Mouse (Mus musculus): ENCODE data around the gene Cnot11.

Cnot11 gene

DNA sequence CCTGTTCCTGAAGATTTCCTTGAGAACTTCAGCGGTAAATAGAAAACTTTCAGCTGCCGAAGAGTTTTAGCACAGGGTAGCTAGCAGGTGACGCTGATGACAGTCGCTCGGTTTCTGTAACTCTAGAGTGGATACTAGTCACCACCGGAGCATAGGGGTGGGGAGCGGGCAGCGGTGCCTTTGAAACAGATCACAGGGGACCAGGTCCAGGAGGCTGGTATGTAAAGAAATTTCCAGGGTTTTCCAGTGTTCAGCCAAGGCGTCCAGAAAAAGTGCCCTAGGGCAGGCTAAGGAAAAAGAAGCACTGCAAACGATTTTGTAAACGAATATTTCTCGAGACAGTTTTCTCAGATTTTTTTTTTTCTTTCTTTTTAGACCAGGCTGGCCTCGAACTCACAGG lies at the start of gene Cnot11:
Gene Cnot11 (plus strand): TSS at position 162 of the 400 bp plus-strand sequence.
- no peak for DNase-seq

DNA sequence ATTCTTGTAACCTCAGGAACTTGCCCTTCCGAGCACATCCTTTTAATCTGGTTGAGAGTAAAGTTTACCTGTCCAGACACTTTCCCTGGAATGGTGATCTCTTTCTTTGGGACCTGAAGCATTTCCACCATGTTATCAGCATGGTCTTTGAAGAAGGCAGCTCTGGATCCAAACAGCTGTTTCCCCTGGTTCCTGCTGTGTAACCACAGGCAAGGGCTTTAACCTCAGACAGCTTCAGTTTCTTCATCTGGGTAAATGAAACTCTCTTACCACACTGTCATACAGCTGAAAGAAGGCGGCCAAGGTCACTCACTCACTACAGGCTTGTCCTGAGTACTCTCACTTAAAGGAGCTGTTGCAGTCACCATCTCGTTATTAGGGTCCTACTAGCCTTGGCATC lies 47.4 kb upstream of the Cnot11 start:
- no peak for DNase-seq

DNA sequence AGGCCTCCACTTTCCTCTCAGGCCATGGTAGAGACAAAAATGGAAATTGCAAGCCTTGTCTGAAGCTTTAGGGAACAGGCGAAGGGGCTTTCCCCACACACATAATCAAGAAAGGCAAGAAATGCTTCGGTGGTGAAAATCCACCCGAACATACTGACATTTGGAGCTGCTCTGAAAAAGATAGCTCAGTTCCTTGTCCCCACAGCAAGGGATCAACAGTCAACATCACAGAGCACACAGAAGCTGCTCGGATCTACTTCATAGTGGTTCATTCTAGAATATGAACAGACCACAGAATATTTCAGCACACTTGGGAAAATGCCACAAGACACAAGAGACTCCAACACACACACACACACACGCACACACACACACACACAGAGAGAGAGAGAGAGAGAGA lies 41.6 kb upstream of the Cnot11 start:
- no peak for DNase-seq

DNA sequence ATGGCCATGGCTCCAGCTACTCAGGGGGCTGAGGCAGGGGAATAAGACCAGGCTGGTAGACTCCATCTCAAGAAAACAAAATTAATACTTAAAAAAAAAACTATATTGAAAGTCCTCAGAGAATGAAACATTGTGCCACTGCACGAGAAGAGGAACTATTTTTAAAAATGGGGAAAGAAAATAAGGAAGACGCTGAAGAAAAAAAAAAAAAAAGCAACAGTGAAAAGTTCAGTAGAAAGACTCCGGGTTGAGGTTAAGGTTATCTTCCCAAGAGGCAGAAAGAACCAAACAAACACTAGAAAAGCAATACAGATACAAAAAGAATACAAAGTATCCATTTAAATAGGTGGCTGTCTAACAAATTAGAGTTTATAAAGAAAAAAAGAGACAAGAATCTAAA lies 41.1 kb upstream of the Cnot11 start:
- DNase-seq, result no peak

DNA sequence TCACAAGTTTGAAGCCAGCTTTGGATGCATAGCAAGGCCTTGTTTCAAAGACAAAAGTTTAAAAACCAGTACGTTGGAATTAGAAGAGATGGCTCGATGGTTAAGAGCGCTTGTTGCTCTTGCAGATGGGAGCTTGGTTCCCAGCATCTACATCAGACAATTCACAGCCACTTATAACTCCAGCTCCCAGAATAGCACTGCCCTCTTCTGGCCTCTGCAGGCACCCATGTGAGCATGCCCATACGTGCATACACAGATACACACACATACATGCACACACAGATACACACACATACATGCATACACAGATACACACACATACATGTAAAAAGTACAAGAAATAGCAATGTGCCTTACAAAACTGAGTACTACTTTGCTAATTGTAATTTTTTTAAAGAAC lies 37.8 kb upstream of the Cnot11 start:
- no peak for DNase-seq

DNA sequence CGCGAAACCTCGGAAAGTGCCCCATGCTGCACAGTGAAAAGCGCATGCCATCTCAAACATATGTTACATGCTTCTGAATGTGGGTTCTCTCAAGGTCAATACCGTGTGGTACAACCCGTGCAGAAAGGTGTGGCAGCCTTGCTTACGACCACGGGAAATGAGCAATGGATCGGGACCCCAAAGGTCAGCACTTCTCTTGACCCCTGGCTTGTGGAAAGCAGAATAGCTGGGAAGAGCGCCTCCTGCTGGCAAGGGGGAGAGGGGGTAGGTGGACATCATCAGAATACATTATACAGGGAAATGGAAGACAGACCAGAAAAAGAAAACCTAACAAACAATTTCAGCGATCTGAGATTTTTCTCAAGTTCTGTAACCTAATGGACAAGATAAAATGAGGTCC lies 37.0 kb upstream of the Cnot11 start:
- no peak for DNase-seq

DNA sequence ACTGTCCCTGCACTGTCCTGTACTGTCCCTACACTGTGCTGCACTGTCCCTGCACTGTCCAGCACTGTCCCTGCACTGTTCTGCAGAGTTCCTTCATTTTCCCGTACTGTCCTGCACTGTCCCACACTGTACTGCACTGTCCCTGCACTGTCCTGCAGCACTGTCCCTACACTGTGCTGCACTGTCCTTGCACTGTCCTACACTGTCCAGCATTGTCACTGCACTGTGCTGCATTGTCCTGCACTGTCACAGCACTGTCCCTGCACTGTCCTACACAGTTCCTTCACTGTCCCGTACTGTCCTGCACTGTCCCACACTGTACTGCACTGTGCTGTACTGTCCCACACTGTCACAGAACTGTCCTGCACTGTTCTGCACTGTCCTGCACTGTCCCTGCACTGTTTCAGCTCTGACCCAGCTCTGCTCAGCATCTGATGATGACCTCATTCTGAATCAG lies 35.3 kb upstream of the Cnot11 start:
- DNase-seq, result no peak

DNA sequence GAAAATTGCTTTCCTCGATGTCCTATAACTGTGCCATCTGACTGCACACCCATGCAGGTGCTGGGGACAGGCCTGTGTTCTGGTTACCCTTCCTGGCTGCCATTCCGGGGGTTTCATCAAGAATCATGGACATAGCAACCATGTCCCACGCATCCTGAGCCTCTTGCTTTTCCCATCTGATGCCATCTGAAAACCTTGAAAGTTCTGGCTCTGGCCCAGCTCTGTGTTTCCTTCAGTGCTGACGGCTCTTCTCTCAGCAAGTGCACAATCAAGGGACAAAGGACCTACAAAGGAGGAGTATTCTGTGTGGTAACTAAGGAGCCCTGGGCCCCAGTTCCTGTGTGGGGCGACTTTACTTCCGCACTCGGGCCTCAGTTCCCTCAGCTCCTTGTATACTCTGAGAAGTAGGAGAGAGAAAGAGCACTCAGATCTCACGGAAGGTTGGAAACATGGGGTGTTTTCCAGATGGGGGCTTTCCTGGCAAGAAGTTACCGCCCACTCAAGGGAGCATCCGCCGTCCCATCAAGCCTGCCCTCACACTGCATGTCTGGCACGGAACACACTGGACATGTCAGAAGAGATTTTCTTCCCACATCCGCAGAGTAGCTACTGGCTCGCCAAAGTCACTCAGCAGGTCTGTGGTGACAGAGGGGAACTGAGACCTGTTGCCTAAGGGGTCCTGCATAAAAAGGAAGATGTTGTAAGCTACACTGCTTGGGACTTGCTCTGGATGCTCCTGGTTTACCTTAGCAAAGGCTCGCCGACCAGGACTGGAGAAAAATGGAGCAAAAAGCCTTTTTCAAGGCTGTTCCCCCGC lies 31.8 kb upstream of the Cnot11 start:
- peak; percentile 24 for DNase-seq

DNA sequence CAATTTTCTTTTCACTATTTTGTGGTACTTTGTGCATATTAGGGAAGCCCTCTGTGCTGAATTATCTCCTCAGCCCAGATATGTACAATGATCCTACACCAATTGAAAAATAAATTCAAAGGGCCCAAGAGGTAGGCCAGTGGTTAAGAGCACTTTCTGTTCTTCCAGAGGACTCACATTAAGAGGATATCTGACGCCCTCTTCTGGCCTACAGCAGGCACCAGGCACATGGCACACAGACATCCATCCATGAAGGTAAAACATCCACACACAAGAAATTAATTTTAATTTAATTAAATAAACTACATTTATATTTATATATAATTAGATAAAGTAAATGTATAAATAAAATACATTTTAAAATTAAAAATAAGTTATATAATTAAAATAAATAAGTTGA lies 30.5 kb upstream of the Cnot11 start:
- no peak for DNase-seq

DNA sequence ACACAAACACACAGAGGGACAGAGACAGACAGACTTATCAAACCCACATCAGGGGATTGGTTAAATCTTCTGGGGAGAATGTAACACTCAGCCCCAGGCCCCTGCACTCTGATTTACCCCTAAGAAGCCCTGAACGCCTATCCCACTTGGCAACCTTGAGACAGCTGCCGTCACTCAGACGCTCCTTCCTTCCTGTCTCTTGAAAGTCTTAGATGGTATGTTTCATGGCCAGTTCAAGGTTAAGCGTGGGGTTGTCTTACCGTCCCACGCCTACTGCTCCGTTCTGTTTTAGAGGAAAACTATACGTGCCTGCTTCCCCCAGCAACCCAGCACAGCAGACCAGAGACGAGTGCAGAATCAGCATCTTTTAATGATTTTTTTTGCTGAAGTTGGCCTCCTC lies 29.2 kb upstream of the Cnot11 start:
- no peak for DNase-seq

DNA sequence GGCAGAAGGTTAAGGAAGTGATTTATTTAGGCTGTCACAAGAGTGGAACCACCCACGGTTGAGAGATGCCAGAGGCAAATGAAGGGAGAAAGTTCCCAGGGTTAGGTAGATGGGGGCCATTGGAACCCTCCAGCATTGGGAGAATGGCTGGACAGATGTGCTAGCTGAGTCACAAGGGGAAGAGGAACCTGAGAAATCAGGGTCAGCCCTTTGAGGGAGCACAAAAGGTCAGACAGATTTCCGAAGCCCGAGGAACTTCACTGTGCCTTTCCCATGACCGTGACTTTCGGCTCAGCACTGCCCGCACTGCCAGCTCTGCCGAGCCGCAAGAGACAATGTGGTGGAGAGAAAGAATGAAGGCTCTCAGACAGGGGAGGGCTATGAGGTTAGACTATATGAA lies 23.0 kb upstream of the Cnot11 start:
- DNase-seq, result no peak

DNA sequence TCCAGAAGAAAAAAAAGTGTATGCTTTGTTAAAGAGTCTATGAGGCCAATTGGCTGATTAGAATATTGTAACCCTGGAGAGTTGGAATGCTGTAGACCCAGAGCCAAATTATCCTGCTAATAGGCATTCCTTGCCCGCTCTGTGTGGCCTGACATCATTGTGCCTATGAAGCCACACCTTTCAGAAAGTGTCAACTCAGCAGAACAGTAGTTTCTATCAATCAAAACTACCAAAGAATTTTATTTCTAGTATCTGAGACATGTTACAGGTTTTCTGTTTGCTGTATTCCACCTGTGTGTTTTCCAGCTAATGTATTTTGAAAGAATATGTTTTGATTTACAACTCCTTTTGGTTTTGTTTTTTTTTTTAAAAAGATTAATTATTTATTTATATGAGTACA lies 22.6 kb upstream of the Cnot11 start:
- no peak for DNase-seq

DNA sequence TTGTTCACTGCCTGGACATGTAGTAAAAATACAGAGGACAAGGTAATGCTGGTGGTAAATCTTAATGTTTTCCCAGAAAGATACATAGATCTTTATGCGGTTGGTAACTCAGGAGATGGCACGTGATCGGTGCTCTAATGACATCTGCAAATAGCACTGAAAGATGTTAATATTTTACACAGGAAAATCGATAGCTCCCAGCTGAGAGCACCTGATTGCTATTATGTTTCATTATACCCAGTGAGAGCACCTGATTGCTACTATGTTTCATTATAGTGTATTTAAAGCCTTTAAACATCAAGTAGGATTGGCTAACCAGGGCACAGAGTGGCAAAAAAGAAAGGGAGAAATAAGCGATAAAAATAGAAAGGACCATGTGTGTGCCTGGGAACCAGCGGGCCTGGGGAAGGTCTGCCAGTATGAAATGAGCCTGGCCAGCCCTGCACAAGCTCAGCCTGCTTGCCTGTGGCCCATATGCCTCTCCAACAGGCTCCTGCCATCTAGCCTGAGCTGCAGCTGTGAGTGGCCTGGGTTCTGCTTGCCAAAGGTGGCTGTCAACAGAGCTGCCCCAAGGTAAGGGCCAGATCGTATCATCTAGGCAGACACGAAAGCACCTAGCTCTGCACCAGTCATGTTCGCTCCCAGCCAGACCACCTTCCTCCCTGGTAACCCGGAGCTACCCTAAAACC lies 19.3 kb upstream of the Cnot11 start:
- DNase-seq, result no peak

DNA sequence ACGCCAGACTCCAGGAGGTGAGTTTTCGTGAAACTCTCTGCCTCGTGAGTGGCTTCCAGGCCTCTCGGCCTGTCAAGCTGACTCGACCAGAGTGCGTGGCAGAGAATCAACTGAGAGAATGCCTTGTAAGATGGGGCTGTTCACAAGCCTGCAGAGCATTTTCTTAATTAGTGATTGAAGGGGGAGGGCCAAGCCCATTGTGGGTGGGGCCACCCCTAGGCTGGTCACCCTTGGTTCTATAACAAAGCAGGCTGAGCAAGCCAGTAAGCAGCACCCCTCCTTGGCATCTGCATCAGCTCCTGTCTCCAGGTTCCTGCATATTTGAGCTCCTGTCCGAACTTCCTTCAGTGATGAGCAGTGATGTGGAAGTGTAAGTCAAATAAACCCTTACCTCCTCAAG lies 13.5 kb upstream of the Cnot11 start:
- no peak for DNase-seq

DNA sequence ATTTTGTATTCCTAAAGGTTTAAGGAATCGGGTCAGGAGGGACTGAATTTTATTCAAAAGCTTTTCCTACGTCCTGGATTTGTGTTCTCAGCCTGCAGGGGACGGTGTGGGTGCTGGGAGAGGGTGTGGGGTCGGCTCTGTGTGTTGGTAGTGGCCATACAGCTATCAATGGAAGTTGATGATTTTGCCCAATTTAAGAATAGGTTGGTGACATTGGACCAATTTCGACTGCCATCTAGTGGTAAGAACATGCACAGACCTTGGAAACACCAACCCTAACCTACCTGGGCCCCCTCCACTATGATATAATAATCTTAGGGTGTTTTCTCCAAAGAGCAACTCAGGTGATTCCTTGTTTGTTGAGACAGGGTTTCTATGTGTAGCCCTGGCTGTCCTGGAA lies 12.3 kb upstream of the Cnot11 start:
- no peak for DNase-seq

DNA sequence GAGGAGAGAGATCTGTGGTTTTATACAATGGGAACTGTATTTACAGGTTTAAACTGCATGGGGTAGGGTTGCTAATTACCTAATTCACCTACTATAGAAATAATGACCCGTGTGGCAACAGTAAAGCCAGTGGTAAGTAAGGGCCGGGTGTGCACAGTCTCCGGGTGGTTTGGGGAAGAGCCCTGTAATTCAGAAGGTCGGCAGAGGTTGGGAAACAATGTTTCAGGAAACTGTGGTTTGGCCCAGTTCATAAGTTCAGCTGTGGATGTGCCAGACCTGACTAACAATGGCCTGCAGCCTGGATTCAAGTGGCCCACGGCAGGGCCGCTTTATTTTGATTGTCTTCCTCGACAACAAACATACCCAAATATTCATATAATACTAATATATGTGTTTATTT lies 9.0 kb upstream of the Cnot11 start:
- DNase-seq, result no peak

DNA sequence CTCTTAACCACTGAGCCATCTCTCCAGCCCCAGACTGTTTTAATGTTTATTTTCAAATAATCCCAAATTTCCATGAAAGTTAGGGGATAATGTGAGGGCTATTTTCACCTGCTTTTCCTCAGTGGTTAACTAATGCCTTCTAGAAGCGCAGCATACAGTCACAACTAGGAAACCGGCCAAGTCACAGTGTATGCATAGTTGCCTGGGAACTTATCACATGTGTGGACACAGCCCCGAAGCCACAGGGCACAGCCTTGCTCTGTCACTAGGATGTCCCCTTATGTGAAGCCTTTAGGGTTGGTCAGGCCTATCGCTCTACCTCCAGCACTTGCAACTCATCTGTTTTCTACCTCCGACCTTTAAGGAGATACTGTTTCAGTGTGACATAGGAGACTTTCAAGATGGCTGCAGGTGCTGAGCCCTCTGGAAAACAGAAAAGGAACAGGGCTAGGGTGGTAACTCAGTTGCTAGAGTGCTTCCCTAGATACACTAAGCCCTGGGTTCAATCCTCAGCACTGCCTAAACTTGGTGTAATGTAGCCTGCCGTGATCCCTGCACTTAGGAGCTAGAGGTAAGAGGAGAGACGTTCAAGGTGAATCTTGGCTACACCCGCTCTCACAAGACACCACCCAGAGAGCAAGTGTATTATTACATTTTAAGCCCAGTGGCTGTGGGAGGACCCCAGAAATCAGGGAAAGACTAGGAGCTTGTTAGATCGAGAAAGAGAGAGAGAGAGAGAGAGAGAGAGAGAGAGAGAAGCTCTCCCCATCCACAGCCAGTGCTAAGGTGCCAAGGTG lies 8.2 kb upstream of the Cnot11 start:
- no peak for DNase-seq

DNA sequence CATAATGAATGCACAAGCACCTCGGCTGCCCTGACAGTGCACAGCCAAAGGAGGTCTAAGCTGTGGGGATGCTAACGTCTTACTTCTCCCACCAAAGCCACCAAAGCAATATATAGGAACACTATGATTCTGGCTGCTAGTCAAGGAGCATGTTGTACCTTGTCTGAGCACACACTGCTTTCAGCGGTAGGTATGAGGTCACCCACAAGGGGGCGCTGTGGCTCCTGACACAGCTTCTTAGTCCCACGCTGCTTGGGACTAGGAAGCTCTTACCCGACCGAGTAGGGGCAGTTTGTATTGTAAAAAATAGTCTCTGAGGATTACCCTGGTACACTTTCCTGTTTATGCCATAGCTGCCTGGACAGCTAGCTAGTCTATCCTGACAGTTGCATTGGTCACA lies 7.4 kb upstream of the Cnot11 start:
- peak; percentile 83 for DNase-seq

DNA sequence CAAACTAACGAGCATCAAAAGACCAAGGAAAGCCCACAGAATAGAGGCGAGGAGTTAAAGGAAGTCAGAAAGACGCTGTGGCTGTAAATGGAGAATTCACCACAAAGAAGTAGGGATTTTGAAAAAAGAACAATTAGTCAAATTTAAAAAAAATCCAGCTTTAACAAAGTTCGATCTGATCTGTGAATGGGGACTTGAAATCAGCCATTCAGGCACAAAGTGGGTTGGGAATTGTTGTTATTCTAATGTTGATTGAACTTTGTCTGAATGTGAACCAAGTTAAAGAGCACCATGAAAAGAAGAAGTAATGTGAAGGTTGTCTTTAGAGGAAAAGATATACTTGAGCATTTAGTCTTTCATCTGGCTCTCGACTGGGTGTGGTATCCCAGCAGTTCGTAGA lies 6.5 kb upstream of the Cnot11 start:
- DNase-seq, result no peak

DNA sequence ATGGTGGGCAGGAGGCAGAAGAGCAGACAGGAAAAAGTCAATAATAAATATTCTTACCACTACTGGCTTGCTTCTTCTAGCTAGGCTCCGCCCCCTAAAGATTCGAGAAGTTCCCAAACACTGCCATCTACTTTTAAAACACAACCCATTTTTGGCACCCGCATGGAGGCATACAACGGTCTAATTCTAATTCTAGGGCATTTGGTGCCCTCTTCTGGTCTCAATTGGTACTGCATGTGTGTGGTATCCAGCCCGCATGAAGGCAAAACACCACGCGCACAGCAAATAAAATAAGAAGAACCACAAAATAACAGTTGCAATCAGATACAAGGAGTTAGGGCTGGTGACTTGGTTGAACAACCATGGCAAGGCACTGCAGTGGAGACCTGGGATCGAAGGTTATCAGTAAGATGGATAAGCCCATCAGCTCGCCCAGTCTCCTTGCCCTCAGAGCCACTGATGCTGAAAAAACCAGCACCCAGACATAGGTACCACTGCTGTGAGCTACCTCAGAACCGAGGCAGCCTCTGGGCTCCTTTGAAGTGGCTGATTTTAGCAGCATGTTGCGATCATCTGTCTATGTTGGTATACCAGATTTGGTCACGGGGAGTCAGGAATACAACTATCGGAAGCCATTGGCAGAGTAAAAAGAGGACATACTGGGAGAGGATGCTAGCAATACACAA lies 4.4 kb upstream of the Cnot11 start:
- DNase-seq, result peak; percentile 80

DNA sequence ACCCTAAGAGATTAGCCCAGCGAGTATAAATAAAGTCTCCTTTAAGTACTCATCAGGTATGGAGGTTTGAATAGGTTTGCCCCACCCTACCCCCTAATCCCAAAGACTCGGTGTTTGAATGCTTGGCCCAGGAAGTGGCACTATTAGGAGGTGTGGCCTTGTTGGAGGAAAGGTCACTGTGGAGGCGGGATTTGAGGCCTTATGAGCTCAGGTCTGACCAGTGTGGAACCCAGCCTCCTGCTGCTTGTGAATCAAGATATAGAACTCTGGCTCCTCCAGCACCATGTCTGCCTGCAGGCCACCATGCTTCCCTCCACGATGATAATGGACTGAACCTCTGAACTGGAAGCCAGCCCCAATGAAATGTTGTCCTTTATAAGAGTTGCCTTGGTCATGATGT lies 3.8 kb upstream of the Cnot11 start:
- DNase-seq, result no peak

DNA sequence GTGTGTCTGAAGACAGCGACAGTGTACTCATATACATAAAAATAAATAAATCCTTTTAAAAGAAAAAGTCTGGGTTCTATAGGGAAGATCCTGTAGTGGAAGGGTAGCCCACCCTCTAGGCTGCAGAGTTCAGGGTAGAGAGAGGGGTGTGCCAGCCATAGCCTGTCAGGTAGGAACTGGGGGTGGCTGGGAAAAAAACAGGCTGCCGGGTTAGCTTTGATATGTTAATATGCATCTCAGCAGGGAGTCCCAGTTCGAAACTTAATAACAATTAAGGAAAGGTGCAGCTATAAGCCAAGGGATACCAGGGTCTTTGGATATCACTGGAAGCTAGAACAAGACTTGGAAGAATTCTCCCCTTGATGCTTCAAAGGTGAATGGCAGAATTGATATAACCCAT lies 875 bp upstream of the Cnot11 start:
- DNase-seq, result no peak

All from right cerebral cortex, postnatal 14 days (tissue).